Mouse (Mus musculus): ENCODE results near the gene Taf11. TPM values are rescaled to one million over a fixed set of nuclear protein-coding genes. Genes with fewer than 3 reads are reported as not detected.

Taf11 gene
- polyA plus RNA-seq, 1 experiment from 2014 or later = 22.2 TPM

Other genes with a start within 250 kb of the Taf11 start
- gene Spdef, start 180.9 kb downstream of the Taf11 start, polyA plus RNA-seq (2015; fragmentation: Nextera tagmentation; extraction: Ambion mirVana) = 0.18 TPM in 1 of 2 replicates, not detected in the other
- 13.3 and 18.2 TPM in 2 replicates for gene D17Wsu92e, start 89.2 kb downstream of the Taf11 start, polyA plus RNA-seq (2015; fragmentation: Nextera tagmentation; extraction: Ambion mirVana)
- gene Snrpc, start 71.7 kb downstream of the Taf11 start, polyA plus RNA-seq (2015; fragmentation: Nextera tagmentation; extraction: Ambion mirVana) = 115 and 125 TPM in 2 replicates
- gene Uhrf1bp1, start 53.4 kb downstream of the Taf11 start, polyA plus RNA-seq (2015; fragmentation: Nextera tagmentation; extraction: Ambion mirVana) = 2.2 and 2.5 TPM in 2 replicates
- 3.4 and 4.3 TPM in 2 replicates for gene Anks1, start 538 bp downstream of the Taf11 start, polyA plus RNA-seq (2015; fragmentation: Nextera tagmentation; extraction: Ambion mirVana)
- gene Tcp11, start 170.8 kb upstream of the Taf11 start, polyA plus RNA-seq (2015; fragmentation: Nextera tagmentation; extraction: Ambion mirVana) = 0.17 and 0.18 TPM in 2 replicates
- 0.18 and 0.25 TPM in 2 replicates for gene Scube3, start 232.3 kb upstream of the Taf11 start, polyA plus RNA-seq (2015; fragmentation: Nextera tagmentation; extraction: Ambion mirVana)